Mouse (Mus musculus): ENCODE measurements around the gene Gcdh.

GRCm38 (mm10) chr8:84912391-84912790 lies 18.7 kb upstream of the Gcdh start:
- no peak for TF ChIP-seq CTCF (conservative IDR thresholded peaks at IDR 0.05; ENCODE audit: low read length)
- no peak for TF ChIP-seq NANOG (IDR thresholded peaks at IDR 0.05; ENCODE audit: borderline replicate concordance, low read length)
- no peak for TF ChIP-seq POU5F1 (IDR thresholded peaks at IDR 0.05; ENCODE audit: borderline replicate concordance, low read length)

All from E14TG2a.4 (cell line).